Mouse (Mus musculus) liver, postnatal 0 days (tissue): Measurements from ENCODE around the gene Arhgap23. TPM values are rescaled to one million over a fixed set of nuclear protein-coding genes. Genes with fewer than 3 reads are reported as not detected.

Experiments
- ATAC-seq: fragments of 200-750 bp; cut with Nextera tagmentation; 2 replicates; pipeline ENCODE4 v1.8.0; 2017; ENCODE audit warnings: mild to moderate bottlenecking, moderate library complexity
- DNase-seq: peaks from one replicate; pipeline ENCODE4 v3.0.0-alpha.2; 2016
- H3K27ac ChIP-seq: fragments of 300-500 bp; sonication (generic); 2 replicates; pipeline ENCODE4 v1.5.1; 2014; ENCODE audit warnings: antibody characterized with exemption, moderate library complexity, mild to moderate bottlenecking, low read depth
- H3K27me3 ChIP-seq: fragments of 300-500 bp; sonication (generic); 2 replicates; pipeline ENCODE4 v1.6.1; 2014; ENCODE audit warnings: low read length, control low read depth, mixed read lengths; ENCODE audit not compliant: insufficient read depth
- H3K36me3 ChIP-seq: fragments of 300-500 bp; sonication (generic); replicated peaks from 2 replicates; pipeline ENCODE4 v1.6.1; 2014; ENCODE audit warnings: mild to moderate bottlenecking, control low read depth, low read length, moderate library complexity, mixed read lengths; ENCODE audit not compliant: insufficient read depth
- H3K4me1 ChIP-seq: fragments of 300-500 bp; sonication (generic); 2 replicates; pipeline ENCODE4 v1.6.1; 2014; ENCODE audit warnings: antibody characterized with exemption, mild to moderate bottlenecking, control low read depth; ENCODE audit not compliant: insufficient read depth
- H3K4me2 ChIP-seq: fragments of 300-500 bp; sonication (generic); 2 replicates; pipeline ENCODE4 v1.6.1; 2014; ENCODE audit warnings: low read depth, mild to moderate bottlenecking, low read length, moderate library complexity, mixed read lengths
- H3K4me3 ChIP-seq: fragments of 300-500 bp; sonication (generic); 2 replicates; pipeline ENCODE4 v1.5.1; 2014; ENCODE audit warnings: low read depth, low read length
- H3K9ac ChIP-seq: fragments of 300-500 bp; sonication (generic); replicated peaks from 2 replicates; pipeline ENCODE4 v1.6.1; 2014; ENCODE audit warnings: mild to moderate bottlenecking, moderate library complexity
- H3K9me3 ChIP-seq: fragments of 300-500 bp; sonication (generic); 2 replicates; pipeline ENCODE4 v1.6.1; 2016; ENCODE audit warnings: mild to moderate bottlenecking, control low read depth, low read length, mixed read lengths
- CTCF ChIP-seq: sonication (generic); IDR thresholded peaks from 2 replicates; pipeline ENCODE4 v1.5.1; 2016; ENCODE audit warnings: antibody characterized with exemption, low read depth
- EP300 ChIP-seq: IDR thresholded peaks from 2 replicates; pipeline ENCODE4 v1.6.1; 2016; ENCODE audit warnings: antibody characterized with exemption, low read depth, mild to moderate bottlenecking
- WGBS: fragments of 180-500 bp; shearing (Covaris S2); extraction: QIAGEN DNeasy Blood & Tissue Kit; methylation state at CpG from one replicate; pipeline ENCODE4 v1.1.7; 2014; ENCODE audit not compliant: insufficient replicate concordance; 5-methylcytosine and 5-hydroxymethylcytosine counted together
- polyA plus RNA-seq: library from polyadenylated mRNA; unstranded; fragments of >200 nt; fragmentation: Nextera tagmentation; extraction: Ambion mirVana; gene quantifications from 2 replicates; pipeline ENCODE4 v1.2.1, GENCODE M21; 2015

Gene Arhgap23
- polyA plus RNA-seq, 1 experiment from 2014 or later = 5.7 TPM

- TF ChIP-seq EP300 (no peak), CTCF (no peak)
- H3K36me3 ChIP-seq = no peaks in the 10 kb centered on the region
- H3K4me2 ChIP-seq = peak overlapping the region; percentile 30
- no peak for ATAC-seq
- H3K9ac ChIP-seq = no peak overlapping the region
- no peaks in the 10 kb centered on the region for H3K9me3 ChIP-seq
- 8% methylated on average over 2 of the region's 3 CpGs for WGBS
- H3K4me1 ChIP-seq = peaks cover 26% of the 10 kb centered on the region
- H3K27ac ChIP-seq = peak overlapping the region; percentile 79; the same call in 1 of the 2 replicates
- H3K27me3 ChIP-seq = no peaks in the 10 kb centered on the region
- DNase-seq = peak; percentile 54
- H3K4me3 ChIP-seq = no peak overlapping the region
Observed at GRCm38 (mm10) chr11:97412117-97412516, 3.2 kb upstream of the Arhgap23 start.

- Histone ChIP-seq H3K4me3 (no peak overlapping the region), H3K4me2 (peak overlapping the region; percentile 30), H3K36me3 (no peaks in the 10 kb centered on the region), H3K9me3 (no peaks in the 10 kb centered on the region), H3K27me3 (no peaks in the 10 kb centered on the region), H3K4me1 (peaks cover 22% of the 10 kb centered on the region), H3K9ac (no peak overlapping the region), H3K27ac (peak overlapping the region; percentile 79)
- DNase-seq (no peak), ATAC-seq (no peak)
- WGBS = 37% methylated on average over 10 of the region's 10 CpGs
- TF ChIP-seq CTCF = no peak
- TF ChIP-seq EP300 = no peak
Observed at GRCm38 (mm10) chr11:97412808-97413347, 2.5 kb upstream of the Arhgap23 start.

GRCm38 (mm10) chr11:97415712-97416636 is 641 bp downstream of the Arhgap23 start:
- Histone ChIP-seq H3K4me2 (peak overlapping the region; percentile 99), H3K9me3 (no peaks in the 10 kb centered on the region), H3K27ac (peak overlapping the region; percentile 83), H3K27me3 (no peaks in the 10 kb centered on the region), H3K4me3 (peak overlapping the region; percentile 97), H3K9ac (peak overlapping the region; percentile 95), H3K36me3 (no peaks in the 10 kb centered on the region), H3K4me1 (peaks cover 21% of the 10 kb centered on the region)
- DNase-seq = peak; percentile 62
- peak; percentile 56 for ATAC-seq
- TF ChIP-seq CTCF = no peak
- 3% methylated on average over 45 of the region's 49 CpGs for WGBS

GRCm38 (mm10) chr11:97416637-97417035 is 1.3 kb downstream of the Arhgap23 start:
- no peaks in the 10 kb centered on the region for H3K36me3 ChIP-seq
- DNase-seq (no peak), ATAC-seq (no peak)
- no peaks in the 10 kb centered on the region for H3K9me3 ChIP-seq
- H3K4me3 ChIP-seq = 0 out of 2 replicates have a peak overlapping the region, but pooled peaks have one; percentile 97
- H3K27me3 ChIP-seq = no peaks in the 10 kb centered on the region
- no peak overlapping the region for H3K9ac ChIP-seq
- H3K4me2 ChIP-seq = peak overlapping the region; percentile 99
- H3K27ac ChIP-seq = no peak overlapping the region
- TF ChIP-seq CTCF (no peak), EP300 (no peak)
- H3K4me1 ChIP-seq = peaks cover 21% of the 10 kb centered on the region
- WGBS = 6% methylated on average over 5 of the region's 5 CpGs

GRCm38 (mm10) chr11:97418834-97419539 is 3.7 kb downstream of the Arhgap23 start:
- TF ChIP-seq CTCF = no peak
- no peak for TF ChIP-seq EP300
- H3K4me2 ChIP-seq = no peak overlapping the region
- H3K36me3 ChIP-seq = no peaks in the 10 kb centered on the region
- peaks cover 15% of the 10 kb centered on the region for H3K4me1 ChIP-seq
- no peak overlapping the region for H3K9ac ChIP-seq
- 82% methylated on average over 14 of the region's 14 CpGs for WGBS
- no peak for DNase-seq
- no peak for ATAC-seq
- no peaks in the 10 kb centered on the region for H3K9me3 ChIP-seq
- H3K27ac ChIP-seq = no peak overlapping the region
- no peak overlapping the region for H3K4me3 ChIP-seq
- H3K27me3 ChIP-seq = no peaks in the 10 kb centered on the region

GRCm38 (mm10) chr11:97419540-97419900 is 4.2 kb downstream of the Arhgap23 start:
- Histone ChIP-seq H3K36me3 (no peaks in the 10 kb centered on the region), H3K4me1 (peaks cover 20% of the 10 kb centered on the region), H3K27me3 (no peaks in the 10 kb centered on the region), H3K4me2 (no peak overlapping the region), H3K4me3 (no peak overlapping the region), H3K9me3 (no peaks in the 10 kb centered on the region), H3K9ac (no peak overlapping the region), H3K27ac (no peak overlapping the region)
- TF ChIP-seq CTCF = no peak
- peak; percentile 50 for DNase-seq
- WGBS = 74% methylated on average over 5 of the region's 5 CpGs
- ATAC-seq = no peak
